Mouse (Mus musculus): ENCODE results near the gene Lrrc51. TPM values are rescaled to one million over a fixed set of nuclear protein-coding genes. Genes with fewer than 3 reads are reported as not detected.

Lrrc51 gene
- polyA plus RNA-seq, 1 experiment from 2014 or later, result 6.8 TPM

GRCm38 (mm10) chr7:101968751-101969150 lies 35.1 kb upstream of the Lrrc51 start:
- Histone ChIP-seq H3K9ac (ENCODE audit: low read length) (no peak overlapping the region), H3K9me3 (ENCODE audit: control insufficient read depth, low read length) (no peaks in the 10 kb centered on the region), H3K27ac (ENCODE audit: low read depth) (peak overlapping the region; percentile 100), H3K36me3 (ENCODE audit: control insufficient read depth, insufficient read depth, low read length) (no peaks in the 10 kb centered on the region), H3K4me3 (ENCODE audit: low read depth, low read length) (no peak overlapping the region), H3K4me1 (replicated peaks; ENCODE audit: control insufficient read depth, insufficient read depth, low read length) (peaks cover 23% of the 10 kb centered on the region), H3K4me2 (ENCODE audit: low read length) (peak overlapping the region; percentile 82), H3K27me3 (replicated peaks; ENCODE audit: control insufficient read depth, insufficient read depth, low read length) (no peaks in the 10 kb centered on the region)
- DNase-seq (ENCODE audit: low spot score) (no peak), ATAC-seq (replicated peaks; ENCODE audit: low FRiP score, low TSS enrichment, low read depth) (no peak)
- WGBS, result 59% methylated on average over 2 of the region's 2 CpGs

- H3K4me2 ChIP-seq (ENCODE audit: low read length), result no peak overlapping the region
- 80% methylated on average over 1 of the region's 1 CpGs for WGBS
- H3K4me1 ChIP-seq (replicated peaks; ENCODE audit: control insufficient read depth, insufficient read depth, low read length), result peaks cover 17% of the 10 kb centered on the region
- H3K27ac ChIP-seq (ENCODE audit: low read depth), result no peak overlapping the region
- no peak overlapping the region for H3K9ac ChIP-seq (ENCODE audit: low read length)
- no peaks in the 10 kb centered on the region for H3K36me3 ChIP-seq (ENCODE audit: control insufficient read depth, insufficient read depth, low read length)
- no peak for ATAC-seq (replicated peaks; ENCODE audit: low FRiP score, low TSS enrichment, low read depth)
- no peak overlapping the region for H3K4me3 ChIP-seq (ENCODE audit: low read depth, low read length)
- no peaks in the 10 kb centered on the region for H3K27me3 ChIP-seq (replicated peaks; ENCODE audit: control insufficient read depth, insufficient read depth, low read length)
- no peaks in the 10 kb centered on the region for H3K9me3 ChIP-seq (ENCODE audit: control insufficient read depth, low read length)
- no peak for DNase-seq (ENCODE audit: low spot score)
These were observed 33.6 kb upstream of the Lrrc51 start for GRCm38 (mm10) chr7:101967256-101967655.

GRCm38 (mm10) chr7:101965606-101966005 lies 31.9 kb upstream of the Lrrc51 start:
- Histone ChIP-seq H3K9me3 (ENCODE audit: control insufficient read depth, low read length) (no peaks in the 10 kb centered on the region), H3K27ac (ENCODE audit: low read depth) (no peak overlapping the region), H3K36me3 (ENCODE audit: control insufficient read depth, insufficient read depth, low read length) (no peaks in the 10 kb centered on the region), H3K4me3 (ENCODE audit: low read depth, low read length) (no peak overlapping the region), H3K27me3 (replicated peaks; ENCODE audit: control insufficient read depth, insufficient read depth, low read length) (no peaks in the 10 kb centered on the region), H3K4me1 (replicated peaks; ENCODE audit: control insufficient read depth, insufficient read depth, low read length) (peaks cover 7% of the 10 kb centered on the region; the same call in 1 of the 2 replicates), H3K9ac (ENCODE audit: low read length) (no peak overlapping the region), H3K4me2 (ENCODE audit: low read length) (no peak overlapping the region)
- no peak for ATAC-seq (replicated peaks; ENCODE audit: low FRiP score, low TSS enrichment, low read depth)
- WGBS, result 60% methylated on average over 2 of the region's 2 CpGs
- peak; percentile 39 for DNase-seq (ENCODE audit: low spot score)

GRCm38 (mm10) chr7:101964551-101964950 lies 30.9 kb upstream of the Lrrc51 start:
- H3K27ac ChIP-seq (ENCODE audit: low read depth), result no peak overlapping the region
- peaks cover 7% of the 10 kb centered on the region; the same call in 1 of the 2 replicates for H3K4me1 ChIP-seq (replicated peaks; ENCODE audit: control insufficient read depth, insufficient read depth, low read length)
- H3K9ac ChIP-seq (ENCODE audit: low read length), result no peak overlapping the region
- 86% methylated on average over 4 of the region's 4 CpGs for WGBS
- H3K9me3 ChIP-seq (ENCODE audit: control insufficient read depth, low read length), result no peaks in the 10 kb centered on the region
- H3K4me2 ChIP-seq (ENCODE audit: low read length), result no peak overlapping the region
- ATAC-seq (replicated peaks; ENCODE audit: low FRiP score, low TSS enrichment, low read depth) (no peak), DNase-seq (ENCODE audit: low spot score) (peak; percentile 47)
- no peaks in the 10 kb centered on the region for H3K36me3 ChIP-seq (ENCODE audit: control insufficient read depth, insufficient read depth, low read length)
- no peaks in the 10 kb centered on the region for H3K27me3 ChIP-seq (replicated peaks; ENCODE audit: control insufficient read depth, insufficient read depth, low read length)
- no peak overlapping the region for H3K4me3 ChIP-seq (ENCODE audit: low read depth, low read length)

GRCm38 (mm10) chr7:101963621-101964020 lies 29.9 kb upstream of the Lrrc51 start:
- ATAC-seq (replicated peaks; ENCODE audit: low FRiP score, low TSS enrichment, low read depth) (no peak), DNase-seq (ENCODE audit: low spot score) (no peak)
- Histone ChIP-seq H3K9ac (ENCODE audit: low read length) (no peak overlapping the region), H3K4me3 (ENCODE audit: low read depth, low read length) (no peak overlapping the region), H3K27me3 (replicated peaks; ENCODE audit: control insufficient read depth, insufficient read depth, low read length) (no peaks in the 10 kb centered on the region), H3K4me1 (replicated peaks; ENCODE audit: control insufficient read depth, insufficient read depth, low read length) (peaks cover 1% of the 10 kb centered on the region; the same call in 1 of the 2 replicates), H3K9me3 (ENCODE audit: control insufficient read depth, low read length) (no peaks in the 10 kb centered on the region), H3K36me3 (ENCODE audit: control insufficient read depth, insufficient read depth, low read length) (no peaks in the 10 kb centered on the region), H3K27ac (ENCODE audit: low read depth) (no peak overlapping the region), H3K4me2 (ENCODE audit: low read length) (no peak overlapping the region)
- 94% methylated on average over 2 of the region's 2 CpGs for WGBS

GRCm38 (mm10) chr7:101962829-101963228 lies 29.1 kb upstream of the Lrrc51 start:
- Histone ChIP-seq H3K4me2 (ENCODE audit: low read length) (no peak overlapping the region), H3K36me3 (ENCODE audit: control insufficient read depth, insufficient read depth, low read length) (no peaks in the 10 kb centered on the region), H3K4me1 (replicated peaks; ENCODE audit: control insufficient read depth, insufficient read depth, low read length) (no peaks in the 10 kb centered on the region; the same call in 1 of the 2 replicates), H3K9ac (ENCODE audit: low read length) (no peak overlapping the region), H3K27me3 (replicated peaks; ENCODE audit: control insufficient read depth, insufficient read depth, low read length) (no peaks in the 10 kb centered on the region), H3K4me3 (ENCODE audit: low read depth, low read length) (no peak overlapping the region), H3K9me3 (ENCODE audit: control insufficient read depth, low read length) (no peaks in the 10 kb centered on the region), H3K27ac (ENCODE audit: low read depth) (no peak overlapping the region)
- ATAC-seq (replicated peaks; ENCODE audit: low FRiP score, low TSS enrichment, low read depth) (no peak), DNase-seq (ENCODE audit: low spot score) (no peak)
- WGBS, result 93% methylated on average over 2 of the region's 2 CpGs

- 92% methylated on average over 5 of the region's 5 CpGs for WGBS
- Histone ChIP-seq H3K4me1 (replicated peaks; ENCODE audit: control insufficient read depth, insufficient read depth, low read length) (no peaks in the 10 kb centered on the region), H3K27ac (ENCODE audit: low read depth) (no peak overlapping the region), H3K9me3 (ENCODE audit: control insufficient read depth, low read length) (no peaks in the 10 kb centered on the region), H3K36me3 (ENCODE audit: control insufficient read depth, insufficient read depth, low read length) (no peaks in the 10 kb centered on the region), H3K27me3 (replicated peaks; ENCODE audit: control insufficient read depth, insufficient read depth, low read length) (no peaks in the 10 kb centered on the region), H3K9ac (ENCODE audit: low read length) (no peak overlapping the region), H3K4me2 (ENCODE audit: low read length) (no peak overlapping the region), H3K4me3 (ENCODE audit: low read depth, low read length) (no peak overlapping the region)
- peak; percentile 40 for DNase-seq (ENCODE audit: low spot score)
- ATAC-seq (replicated peaks; ENCODE audit: low FRiP score, low TSS enrichment, low read depth), result no peak
These were observed 23.2 kb upstream of the Lrrc51 start for GRCm38 (mm10) chr7:101956911-101957310.

GRCm38 (mm10) chr7:101956481-101956880 lies 22.8 kb upstream of the Lrrc51 start:
- Histone ChIP-seq H3K9me3 (ENCODE audit: control insufficient read depth, low read length) (no peaks in the 10 kb centered on the region), H3K27ac (ENCODE audit: low read depth) (no peak overlapping the region), H3K9ac (ENCODE audit: low read length) (no peak overlapping the region), H3K36me3 (ENCODE audit: control insufficient read depth, insufficient read depth, low read length) (no peaks in the 10 kb centered on the region), H3K27me3 (replicated peaks; ENCODE audit: control insufficient read depth, insufficient read depth, low read length) (no peaks in the 10 kb centered on the region), H3K4me3 (ENCODE audit: low read depth, low read length) (no peak overlapping the region), H3K4me1 (replicated peaks; ENCODE audit: control insufficient read depth, insufficient read depth, low read length) (no peaks in the 10 kb centered on the region), H3K4me2 (ENCODE audit: low read length) (no peak overlapping the region)
- DNase-seq (ENCODE audit: low spot score), result peak; percentile 23
- WGBS, result 81% methylated on average over 1 of the region's 1 CpGs
- no peak for ATAC-seq (replicated peaks; ENCODE audit: low FRiP score, low TSS enrichment, low read depth)

- no peaks in the 10 kb centered on the region for H3K9me3 ChIP-seq (ENCODE audit: control insufficient read depth, low read length)
- no peak overlapping the region for H3K4me2 ChIP-seq (ENCODE audit: low read length)
- H3K4me1 ChIP-seq (replicated peaks; ENCODE audit: control insufficient read depth, insufficient read depth, low read length), result no peaks in the 10 kb centered on the region
- ATAC-seq (replicated peaks; ENCODE audit: low FRiP score, low TSS enrichment, low read depth), result no peak
- H3K27ac ChIP-seq (ENCODE audit: low read depth), result no peak overlapping the region
- WGBS, result 65% methylated on average over 4 of the region's 4 CpGs
- no peaks in the 10 kb centered on the region for H3K27me3 ChIP-seq (replicated peaks; ENCODE audit: control insufficient read depth, insufficient read depth, low read length)
- DNase-seq (ENCODE audit: low spot score), result peak; percentile 28
- H3K4me3 ChIP-seq (ENCODE audit: low read depth, low read length), result no peak overlapping the region
- H3K36me3 ChIP-seq (ENCODE audit: control insufficient read depth, insufficient read depth, low read length), result no peaks in the 10 kb centered on the region
- H3K9ac ChIP-seq (ENCODE audit: low read length), result no peak overlapping the region
These were observed 22.2 kb upstream of the Lrrc51 start for GRCm38 (mm10) chr7:101955862-101956261.
